Comparison of ENCODE assay signal across 11 mouse cellular contexts in the genomic region with DNA sequence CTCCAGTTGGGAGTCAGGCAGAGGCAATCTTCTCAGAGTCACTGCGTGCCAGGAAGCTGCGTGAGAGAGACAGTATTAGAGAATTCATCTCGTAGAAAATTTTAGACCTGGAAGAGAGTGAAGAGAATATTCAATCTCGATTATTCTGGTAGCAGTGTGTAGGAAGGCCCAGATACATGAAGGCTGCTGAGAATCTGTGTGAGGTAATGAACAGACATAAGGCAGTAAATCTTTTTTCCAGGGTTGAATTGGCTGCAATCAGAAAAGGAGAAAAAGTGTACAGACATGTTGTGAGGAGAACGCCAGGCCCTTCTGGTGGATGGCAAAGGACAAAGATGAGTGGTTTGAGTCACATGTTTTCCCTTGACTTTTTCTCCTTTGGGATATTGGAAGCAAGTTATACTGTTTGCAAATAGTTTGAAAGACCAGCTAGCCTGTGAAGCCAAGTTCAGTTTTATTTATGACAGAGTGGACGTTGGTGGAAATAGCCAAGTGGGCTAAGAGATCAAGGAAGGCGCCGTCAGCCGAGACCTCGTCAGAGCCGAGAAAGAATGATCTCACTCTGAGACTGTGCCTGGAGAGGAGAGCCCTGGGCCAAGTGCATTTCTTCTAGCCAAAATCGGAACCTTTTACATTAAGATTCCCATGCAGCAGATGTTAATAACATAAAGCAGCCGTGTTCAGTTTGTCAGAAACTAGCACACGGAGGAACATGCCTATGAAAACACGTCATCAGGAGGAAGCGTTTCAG. TPM values are rescaled to one million over a fixed set of nuclear protein-coding genes. Genes with fewer than 3 reads are reported as not detected.
DNase-seq lines count a peak whose midpoint lies in the region; ATAC-seq lines count a peak whose summit lies in the region.
"Had no signal": no experiment of that assay in that cellular context is flagged by ENCODE, and none has a peak within 500 bp of the region (broad histone marks: within the 10 kb centered on the region; RNA-seq: fewer than 3 reads in every experiment).

No protein-coding gene starts in this region.

- H3K9ac ChIP-seq in heart, embryonic 11.5 days (ENCODE audit: low read depth, low read length) = no peak overlapping the region
- H3K9ac ChIP-seq in forebrain, embryonic 13.5 days = no peak overlapping the region
- no peak overlapping the region for H3K9ac ChIP-seq in forebrain, embryonic 12.5 days
- no peak overlapping the region for H3K9ac ChIP-seq in liver, embryonic 11.5 days (ENCODE audit: low read depth, low read length)
- H3K9ac ChIP-seq: embryonic facial prominence, embryonic 12.5 days had no signal

- no peak overlapping the region for H3K4me2 ChIP-seq in heart, embryonic 11.5 days
- no peak overlapping the region for H3K4me2 ChIP-seq in forebrain, embryonic 13.5 days
- no peak overlapping the region for H3K4me2 ChIP-seq in forebrain, embryonic 12.5 days
- no peak overlapping the region for H3K4me2 ChIP-seq in liver, embryonic 11.5 days
- H3K4me2 ChIP-seq: embryonic facial prominence, embryonic 12.5 days had no signal

- H3K4me1 ChIP-seq in heart, embryonic 11.5 days (ENCODE audit: control insufficient read depth, insufficient read depth, low read length) = no peaks in the 10 kb centered on the region
- H3K4me1 ChIP-seq in forebrain, embryonic 13.5 days = no peaks in the 10 kb centered on the region
- no peaks in the 10 kb centered on the region for H3K4me1 ChIP-seq in forebrain, embryonic 12.5 days
- H3K4me1 ChIP-seq in liver, embryonic 11.5 days (replicated peaks; ENCODE audit: control insufficient read depth, insufficient read depth, low read length) = peaks cover 6% of the 10 kb centered on the region
- H3K4me1 ChIP-seq: embryonic facial prominence, embryonic 12.5 days had no signal

- WGBS in heart, embryonic 11.5 days (ENCODE audit: insufficient replicate concordance) = 84% methylated on average over 16 of the region's 16 CpGs
- 92% methylated on average over 16 of the region's 16 CpGs for WGBS in forebrain, embryonic 13.5 days
- WGBS in forebrain, embryonic 12.5 days = 92% methylated on average over 16 of the region's 16 CpGs
- 89% methylated on average over 16 of the region's 16 CpGs for WGBS in liver, embryonic 11.5 days

- no peaks in the 10 kb centered on the region for H3K9me3 ChIP-seq in heart, embryonic 11.5 days (replicated peaks; ENCODE audit: control insufficient read depth, low read length)
- H3K9me3 ChIP-seq in forebrain, embryonic 13.5 days (replicated peaks) = no peaks in the 10 kb centered on the region
- H3K9me3 ChIP-seq in forebrain, embryonic 12.5 days = no peaks in the 10 kb centered on the region
- H3K9me3 ChIP-seq in liver, embryonic 11.5 days (ENCODE audit: control insufficient read depth, low read length) = no peaks in the 10 kb centered on the region
- H3K9me3 ChIP-seq: embryonic facial prominence, embryonic 12.5 days had no signal

- no peak for ATAC-seq in heart, embryonic 11.5 days (replicated peaks; ENCODE audit: insufficient number of reproducible peaks, low FRiP score, low TSS enrichment)
- ATAC-seq in forebrain, embryonic 13.5 days = no peak
- ATAC-seq in forebrain, embryonic 12.5 days (ENCODE audit: low FRiP score) = no peak
- no peak for ATAC-seq in liver, embryonic 11.5 days (replicated peaks; ENCODE audit: low FRiP score)

- peak; percentile 94 for DNase-seq in heart, adult 11 months
- DNase-seq in NIH3T3 (ENCODE audit: low read depth) = peak; percentile 79
- peak; percentile 64 for DNase-seq in fibroblast of lung, adult 2 months (ENCODE audit: low read depth)
- peak; percentile 62 for DNase-seq in heart, postnatal 4 days
- DNase-seq in liver, embryonic 11.5 days (ENCODE audit: low spot score) = no peak
- DNase-seq: B cell, adult 2 months; kidney, postnatal 25 days had no signal

- H3K4me3 ChIP-seq in heart, embryonic 11.5 days (ENCODE audit: low read depth, low read length) = no peak overlapping the region
- H3K4me3 ChIP-seq in forebrain, embryonic 13.5 days = no peak overlapping the region
- no peak overlapping the region for H3K4me3 ChIP-seq in forebrain, embryonic 12.5 days (replicated peaks)
- H3K4me3 ChIP-seq in liver, embryonic 11.5 days (ENCODE audit: low read depth, low read length) = no peak overlapping the region
- H3K4me3 ChIP-seq: embryonic facial prominence, embryonic 12.5 days had no signal

- no peaks in the 10 kb centered on the region for H3K27me3 ChIP-seq in heart, embryonic 11.5 days (ENCODE audit: control insufficient read depth, insufficient read depth, low read length)
- no peaks in the 10 kb centered on the region for H3K27me3 ChIP-seq in forebrain, embryonic 13.5 days
- no peaks in the 10 kb centered on the region for H3K27me3 ChIP-seq in forebrain, embryonic 12.5 days
- H3K27me3 ChIP-seq in liver, embryonic 11.5 days (replicated peaks; ENCODE audit: control insufficient read depth, insufficient read depth, low read length) = no peaks in the 10 kb centered on the region
- H3K27me3 ChIP-seq: embryonic facial prominence, embryonic 12.5 days had no signal

- no peaks in the 10 kb centered on the region for H3K36me3 ChIP-seq in heart, embryonic 11.5 days (ENCODE audit: control insufficient read depth, insufficient read depth, low read length)
- H3K36me3 ChIP-seq in forebrain, embryonic 13.5 days (ENCODE audit: poor library complexity, severe bottlenecking) = no peaks in the 10 kb centered on the region
- no peaks in the 10 kb centered on the region; the same call in 1 of the 2 replicates for H3K36me3 ChIP-seq in forebrain, embryonic 12.5 days (replicated peaks)
- peaks cover 4% of the 10 kb centered on the region; the same call in 1 of the 2 replicates for H3K36me3 ChIP-seq in liver, embryonic 11.5 days (ENCODE audit: control insufficient read depth, insufficient read depth, low read length)
- H3K36me3 ChIP-seq: embryonic facial prominence, embryonic 12.5 days had no signal

- H3K27ac ChIP-seq in heart, embryonic 11.5 days (ENCODE audit: low read depth, low read length) = no peak overlapping the region
- H3K27ac ChIP-seq in forebrain, embryonic 13.5 days = no peak overlapping the region
- no peak overlapping the region for H3K27ac ChIP-seq in forebrain, embryonic 12.5 days
- H3K27ac ChIP-seq in liver, embryonic 11.5 days (ENCODE audit: low read depth, low read length) = no peak overlapping the region
- H3K27ac ChIP-seq: embryonic facial prominence, embryonic 12.5 days had no signal

RNA-seq across cellular contexts. Expression of gene Man2a1, which starts 11.8 kb away (rescaled TPM):
- polyA plus RNA-seq in heart, embryonic 11.5 days (2014; fragmentation: Nextera tagmentation; extraction: Ambion mirVana) = 4.1 and 4.9 TPM in 2 replicates
- total RNA-seq in heart, postnatal 4 days (2021) = 10 to 100 TPM; 30.7 to 31.0 TPM
- polyA plus RNA-seq in forebrain, embryonic 13.5 days (2015; fragmentation: Nextera tagmentation; extraction: Ambion mirVana) = 2.1 and 3.2 TPM in 2 replicates
- 4.1 and 4.7 TPM in 2 replicates for polyA plus RNA-seq in forebrain, embryonic 12.5 days (2016; fragmentation: Nextera tagmentation; extraction: Ambion mirVana)
- 5.7 and 6.8 TPM in 2 replicates for polyA plus RNA-seq in liver, embryonic 11.5 days (2014; fragmentation: Nextera tagmentation; extraction: Ambion mirVana)
